Mouse (Mus musculus): Measurements from ENCODE around the gene Trem2. TPM values are rescaled to one million over a fixed set of nuclear protein-coding genes. Genes with fewer than 3 reads are reported as not detected.
"Not testable (repeated sequence)": the region's sequence is repeated elsewhere in the genome, so short reads cannot be mapped to it uniquely, and the experiment has no call there.

The Trem2 gene
- polyA plus RNA-seq (2016; fragmentation: Nextera tagmentation; extraction: Ambion mirVana) = 0.36 and 1.2 TPM in 2 replicates

- H3K4me1 ChIP-seq = peaks cover 8% of the 10 kb centered on the region; the same call in 1 of the 2 replicates
- peaks cover 8% of the 10 kb centered on the region; the same call in 1 of the 2 replicates for H3K27me3 ChIP-seq (ENCODE audit: insufficient read depth, poor library complexity, severe bottlenecking)
- H3K36me3 ChIP-seq = no peaks in the 10 kb centered on the region
- WGBS = 77% methylated on average over 5 of the region's 5 CpGs
- DNase-seq (ENCODE audit: low spot score) = no peak
- H3K4me3 ChIP-seq = no peak within 1 kb of the TSS
- H3K9me3 ChIP-seq = no peaks in the 10 kb centered on the region
- H3K27ac ChIP-seq = no peak within 1 kb of the TSS
Observed at GRCm38 (mm10) chr17:48346231-48346630, at the start of gene Trem2. Trem2 (plus strand) TSS chr17:48346401.

GRCm38 (mm10) chr17:48299203-48299602 is 47.0 kb upstream of the Trem2 start, which contains the start of gene Treml2:
Treml2 (plus strand) TSS chr17:48299498.
- Histone ChIP-seq H3K27me3 (ENCODE audit: insufficient read depth, poor library complexity, severe bottlenecking) (no peaks in the 10 kb centered on the region), H3K9me3 (no peaks in the 10 kb centered on the region), H3K36me3 (no peaks in the 10 kb centered on the region), H3K27ac (peak within 1 kb of the TSS; percentile 64), H3K4me1 (peaks cover 5% of the 10 kb centered on the region), H3K4me3 (peak within 1 kb of the TSS; percentile 32)
- peak; percentile 88 for DNase-seq (ENCODE audit: low spot score)
- 26% methylated on average over 3 of the region's 4 CpGs for WGBS

- Histone ChIP-seq H3K36me3 (no peaks in the 10 kb centered on the region), H3K4me1 (peaks cover 5% of the 10 kb centered on the region), H3K27ac (peak overlapping the region; percentile 64), H3K4me3 (peak overlapping the region; percentile 22; the same call in 1 of the 2 replicates), H3K9me3 (no peaks in the 10 kb centered on the region), H3K27me3 (ENCODE audit: insufficient read depth, poor library complexity, severe bottlenecking) (no peaks in the 10 kb centered on the region)
- WGBS = 53% methylated on average over 7 of the region's 7 CpGs
- no peak for DNase-seq (ENCODE audit: low spot score)
Observed at GRCm38 (mm10) chr17:48299756-48300155, 46.4 kb upstream of the Trem2 start.

- peak; percentile 82 for DNase-seq (ENCODE audit: low spot score)
- Histone ChIP-seq H3K4me1 (peaks cover 5% of the 10 kb centered on the region), H3K27ac (peak overlapping the region; percentile 64), H3K27me3 (ENCODE audit: insufficient read depth, poor library complexity, severe bottlenecking) (no peaks in the 10 kb centered on the region), H3K4me3 (peak overlapping the region; percentile 32), H3K9me3 (no peaks in the 10 kb centered on the region), H3K36me3 (no peaks in the 10 kb centered on the region)
- WGBS = 55% methylated on average over 7 of the region's 7 CpGs
Observed at GRCm38 (mm10) chr17:48300199-48300598, 46.0 kb upstream of the Trem2 start.

GRCm38 (mm10) chr17:48300861-48301260 is 45.3 kb upstream of the Trem2 start:
- no peaks in the 10 kb centered on the region for H3K27me3 ChIP-seq (ENCODE audit: insufficient read depth, poor library complexity, severe bottlenecking)
- WGBS = 74% methylated on average over 9 of the region's 9 CpGs
- peak overlapping the region; percentile 32 for H3K4me3 ChIP-seq
- no peak for DNase-seq (ENCODE audit: low spot score)
- H3K4me1 ChIP-seq = peaks cover 5% of the 10 kb centered on the region
- no peaks in the 10 kb centered on the region for H3K36me3 ChIP-seq
- H3K27ac ChIP-seq = peak overlapping the region; percentile 64; the same call in 1 of the 2 replicates
- no peaks in the 10 kb centered on the region for H3K9me3 ChIP-seq

- DNase-seq (ENCODE audit: low spot score) = no peak
- Histone ChIP-seq H3K27ac (no peak overlapping the region), H3K36me3 (no peaks in the 10 kb centered on the region), H3K9me3 (no peaks in the 10 kb centered on the region), H3K4me3 (no peak overlapping the region), H3K27me3 (ENCODE audit: insufficient read depth, poor library complexity, severe bottlenecking) (no peaks in the 10 kb centered on the region), H3K4me1 (peaks cover 5% of the 10 kb centered on the region)
- WGBS = 77% methylated on average over 5 of the region's 5 CpGs
Observed at GRCm38 (mm10) chr17:48301792-48302191, 44.4 kb upstream of the Trem2 start.

GRCm38 (mm10) chr17:48312124-48312523 is 34.1 kb upstream of the Trem2 start:
- Histone ChIP-seq H3K36me3 (no peaks in the 10 kb centered on the region), H3K4me1 (no peaks in the 10 kb centered on the region), H3K9me3 (no peaks in the 10 kb centered on the region), H3K27me3 (ENCODE audit: insufficient read depth, poor library complexity, severe bottlenecking) (0 out of 2 replicates have a peak, but pooled peaks cover 13% of the 10 kb centered on the region), H3K27ac (no peak overlapping the region), H3K4me3 (no peak overlapping the region)
- no peak for DNase-seq (ENCODE audit: low spot score)
- 76% methylated on average over 2 of the region's 2 CpGs for WGBS

- H3K27ac ChIP-seq; H3K4me3 ChIP-seq; H3K36me3 ChIP-seq; H3K27me3 ChIP-seq (ENCODE audit: insufficient read depth, poor library complexity, severe bottlenecking); H3K9me3 ChIP-seq; H3K4me1 ChIP-seq; DNase-seq (ENCODE audit: low spot score): not testable (repeated sequence)
- 87% methylated on average over 3 of the region's 3 CpGs for WGBS
Observed at GRCm38 (mm10) chr17:48315905-48316579, 30.2 kb upstream of the Trem2 start, which contains the start of gene B430306N03Rik. B430306N03Rik (plus strand) TSS chr17:48316141.

GRCm38 (mm10) chr17:48318686-48319085 is 27.5 kb upstream of the Trem2 start:
- WGBS = 84% methylated on average over 1 of the region's 1 CpGs
- H3K4me1 ChIP-seq = peaks cover 2% of the 10 kb centered on the region; the same call in 1 of the 2 replicates
- no peak for DNase-seq (ENCODE audit: low spot score)

GRCm38 (mm10) chr17:48321279-48321678 is 24.9 kb upstream of the Trem2 start:
- Histone ChIP-seq H3K9me3 (no peaks in the 10 kb centered on the region), H3K27ac (no peak overlapping the region), H3K4me3 (no peak overlapping the region), H3K27me3 (ENCODE audit: insufficient read depth, poor library complexity, severe bottlenecking) (no peaks in the 10 kb centered on the region), H3K36me3 (no peaks in the 10 kb centered on the region), H3K4me1 (peaks cover 2% of the 10 kb centered on the region; the same call in 1 of the 2 replicates)
- no peak for DNase-seq (ENCODE audit: low spot score)
- WGBS = 61% methylated on average over 2 of the region's 2 CpGs

More at GRCm38 (mm10) chr17:48318686-48319085, 27.5 kb upstream of the Trem2 start:
- Histone ChIP-seq H3K27ac (no peak overlapping the region), H3K27me3 (ENCODE audit: insufficient read depth, poor library complexity, severe bottlenecking) (no peaks in the 10 kb centered on the region), H3K36me3 (no peaks in the 10 kb centered on the region), H3K4me3 (no peak overlapping the region), H3K9me3 (no peaks in the 10 kb centered on the region)

GRCm38 (mm10) chr17:48323236-48323635 is 23.0 kb upstream of the Trem2 start:
- Histone ChIP-seq H3K27ac (no peak overlapping the region), H3K36me3 (no peaks in the 10 kb centered on the region), H3K27me3 (ENCODE audit: insufficient read depth, poor library complexity, severe bottlenecking) (no peaks in the 10 kb centered on the region), H3K9me3 (no peaks in the 10 kb centered on the region), H3K4me3 (no peak overlapping the region), H3K4me1 (peaks cover 2% of the 10 kb centered on the region; the same call in 1 of the 2 replicates)
- no peak for DNase-seq (ENCODE audit: low spot score)
- WGBS = 76% methylated on average over 3 of the region's 3 CpGs

GRCm38 (mm10) chr17:48324258-48324657 is 21.9 kb upstream of the Trem2 start:
- 91% methylated on average over 5 of the region's 5 CpGs for WGBS
- DNase-seq (ENCODE audit: low spot score) = no peak
- peaks cover 2% of the 10 kb centered on the region; the same call in 1 of the 2 replicates for H3K4me1 ChIP-seq
- H3K36me3 ChIP-seq = no peaks in the 10 kb centered on the region
- H3K27me3 ChIP-seq (ENCODE audit: insufficient read depth, poor library complexity, severe bottlenecking) = no peaks in the 10 kb centered on the region
- H3K9me3 ChIP-seq = no peaks in the 10 kb centered on the region
- no peak overlapping the region for H3K4me3 ChIP-seq
- no peak overlapping the region for H3K27ac ChIP-seq

GRCm38 (mm10) chr17:48325093-48325492 is 21.1 kb upstream of the Trem2 start:
- Histone ChIP-seq H3K27me3 (ENCODE audit: insufficient read depth, poor library complexity, severe bottlenecking) (no peaks in the 10 kb centered on the region), H3K27ac (no peak overlapping the region), H3K4me1 (peaks cover 2% of the 10 kb centered on the region; the same call in 1 of the 2 replicates), H3K36me3 (no peaks in the 10 kb centered on the region), H3K9me3 (no peaks in the 10 kb centered on the region), H3K4me3 (no peak overlapping the region)
- 89% methylated on average over 6 of the region's 6 CpGs for WGBS
- no peak for DNase-seq (ENCODE audit: low spot score)
